Mouse (Mus musculus) myocyte (in vitro differentiated cells): ENCODE measurements around the gene Synpo2. TPM values are rescaled to one million over a fixed set of nuclear protein-coding genes. Genes with fewer than 3 reads are reported as not detected.

Experiments
- H3K27me3 ChIP-seq: one replicate; pipeline ENCODE4 v1.6.1; 2011; ENCODE audit not compliant: control insufficient read depth, insufficient read depth, insufficient read length
- H3K36me3 ChIP-seq: one replicate; pipeline ENCODE4 v1.6.1; 2011; ENCODE audit not compliant: control insufficient read depth, insufficient read depth
- H3K4me2 ChIP-seq: one replicate; pipeline ENCODE4 v1.6.1; 2011; ENCODE audit warnings: low read depth, control low read depth
- H3K4me3 ChIP-seq: one replicate; pipeline ENCODE4 v1.5.1; 2011; ENCODE audit warnings: mild to moderate bottlenecking, control low read depth, moderate library complexity
- H3K79me2 ChIP-seq: one replicate; pipeline ENCODE4 v1.6.1; 2011; ENCODE audit not compliant: control insufficient read depth, insufficient read depth
- H3ac ChIP-seq: one replicate; pipeline ENCODE4 v1.6.1; 2011; ENCODE audit not compliant: control insufficient read depth, insufficient read length
- CEBPB ChIP-seq: IDR thresholded peaks from 2 replicates; pipeline ENCODE4 v1.6.1; 2011; ENCODE audit warnings: mild to moderate bottlenecking, moderate library complexity; ENCODE audit not compliant: poor library complexity, insufficient read depth, severe bottlenecking
- E2F4 ChIP-seq: IDR thresholded peaks from one replicate; pipeline ENCODE4 v1.6.1; 2011; ENCODE audit warnings: mild to moderate bottlenecking, control low read depth, moderate library complexity; ENCODE audit not compliant: insufficient read depth
- MAX ChIP-seq: IDR thresholded peaks from one replicate; pipeline ENCODE4 v1.6.1; 2011; ENCODE audit warnings: low read depth, mild to moderate bottlenecking, control low read depth
- MYOD1 ChIP-seq, 3 experiments: IDR thresholded peaks; one replicate each; pipeline ENCODE4 v1.6.1; 2011; ENCODE audit warnings: control low read depth in 2 of 3, low read depth in 2 of 3, mild to moderate bottlenecking in 2 of 3, moderate library complexity in 1 of 3; ENCODE audit not compliant: insufficient read length in 2 of 3, control insufficient read depth in 1 of 3
- MYOG ChIP-seq, 3 experiments: IDR thresholded peaks; one replicate each; pipeline ENCODE4 v1.6.1; 2011; ENCODE audit warnings: control low read depth in 2 of 3, low read depth in 2 of 3, mild to moderate bottlenecking in 2 of 3; ENCODE audit not compliant: insufficient read length in 2 of 3, control insufficient read depth in 1 of 3, insufficient read depth in 1 of 3
- POLR2A ChIP-seq: IDR thresholded peaks from one replicate; pipeline ENCODE4 v1.6.1; 2011; ENCODE audit warnings: low read depth, mild to moderate bottlenecking, control low read depth, moderate library complexity; ENCODE audit not compliant: insufficient read length
- POLR2AphosphoS2 ChIP-seq: IDR thresholded peaks from one replicate; pipeline ENCODE4 v1.6.1; 2011; ENCODE audit warnings: low read depth, control low read depth; ENCODE audit not compliant: insufficient read length
- REST ChIP-seq: IDR thresholded peaks from one replicate; pipeline ENCODE4 v1.6.1; 2011; ENCODE audit warnings: mild to moderate bottlenecking, control low read depth, moderate library complexity; ENCODE audit not compliant: insufficient read depth, insufficient read length
- SRF ChIP-seq: IDR thresholded peaks from one replicate; pipeline ENCODE4 v1.6.1; 2011; ENCODE audit warnings: low read depth; ENCODE audit not compliant: control insufficient read depth, insufficient read length
- TCF12 ChIP-seq: IDR thresholded peaks from one replicate; pipeline ENCODE4 v1.6.1; 2011; ENCODE audit warnings: mild to moderate bottlenecking, control low read depth; ENCODE audit not compliant: poor library complexity, insufficient read depth, severe bottlenecking
- TCF3 ChIP-seq: IDR thresholded peaks from one replicate; pipeline ENCODE4 v1.6.1; 2011; ENCODE audit warnings: low read depth, control low read depth; ENCODE audit not compliant: insufficient read length
- USF1 ChIP-seq: IDR thresholded peaks from one replicate; pipeline ENCODE4 v1.6.1; 2011; ENCODE audit warnings: low read depth, mild to moderate bottlenecking, control low read depth, moderate library complexity
- polyA plus RNA-seq: library from polyadenylated mRNA; unstranded; fragments of >200 nt; fragmentation: generic; extraction: Trizol; gene quantifications from one replicate; pipeline ENCODE4 v1.2.1, GENCODE M21; 2012; ENCODE audit warnings: missing spikeins

The Synpo2 gene
- polyA plus RNA-seq, 1 experiment, result 24.4 TPM

GRCm38 (mm10) chr3:123173553-123174378, 62.2 kb downstream of the Synpo2 start:
- Histone ChIP-seq H3K36me3 (no peaks in the 10 kb centered on the region), H3K79me2 (no peaks in the 10 kb centered on the region), H3ac (no peak overlapping the region), H3K27me3 (no peaks in the 10 kb centered on the region), H3K4me3 (no peak overlapping the region), H3K4me2 (peak overlapping the region; percentile 5)
- TF ChIP-seq CEBPB (no peak), MYOG (IDR thresholded peaks at IDR 0.05; ENCODE audit: control insufficient read depth in 1 of 3, insufficient read depth in 1 of 3, insufficient read length in 2 of 3, low read depth in 2 of 3) (peak in 1 of 3 experiments; percentile 37), POLR2AphosphoS2 (no peak), MYOD1 (IDR thresholded peaks at IDR 0.05; ENCODE audit: control insufficient read depth in 1 of 3, insufficient read length in 2 of 3, low read depth in 2 of 3) (peak in 1 of 3 experiments; percentile 11)

DNA sequence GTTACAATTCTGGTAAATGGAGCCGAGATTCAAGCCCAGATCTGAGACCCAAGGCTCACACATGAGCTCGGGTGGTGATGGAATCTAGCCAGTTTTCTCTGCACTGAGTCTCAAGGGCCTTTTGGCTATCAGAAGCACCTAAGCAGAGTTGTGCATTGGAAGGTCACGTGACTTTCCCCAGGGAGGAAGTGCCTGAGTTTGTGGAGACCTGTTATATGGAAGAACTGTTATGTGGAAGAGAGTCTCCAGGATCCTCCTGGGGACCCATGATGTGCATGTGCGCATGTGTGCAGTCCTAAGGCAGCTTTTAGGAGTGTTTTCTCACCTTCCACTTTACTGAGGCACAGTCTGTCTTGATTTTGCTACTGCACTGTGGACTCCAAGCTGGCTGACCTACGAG, 63.8 kb downstream of the Synpo2 start:
- no peak overlapping the region for H3K4me3 ChIP-seq
- no peak for TF ChIP-seq MYOD1 (IDR thresholded peaks at IDR 0.05; ENCODE audit: control insufficient read depth in 1 of 3, insufficient read length in 2 of 3, low read depth in 2 of 3)
- TF ChIP-seq POLR2A, result no peak
- TF ChIP-seq TCF3, result no peak
- no peak for TF ChIP-seq POLR2AphosphoS2
- no peak for TF ChIP-seq MAX
- no peak for TF ChIP-seq SRF
- no peak for TF ChIP-seq TCF12
- TF ChIP-seq CEBPB, result no peak
- no peak for TF ChIP-seq REST
- no peak for TF ChIP-seq USF1
- no peak for TF ChIP-seq E2F4
- no peak for TF ChIP-seq MYOG (IDR thresholded peaks at IDR 0.05; ENCODE audit: control insufficient read depth in 1 of 3, insufficient read depth in 1 of 3, insufficient read length in 2 of 3, low read depth in 2 of 3)

GRCm38 (mm10) chr3:123169398-123169797, 66.6 kb downstream of the Synpo2 start:
- Histone ChIP-seq H3K4me3 (no peak overlapping the region), H3ac (no peak overlapping the region), H3K36me3 (no peaks in the 10 kb centered on the region), H3K27me3 (no peaks in the 10 kb centered on the region), H3K79me2 (no peaks in the 10 kb centered on the region), H3K4me2 (no peak overlapping the region)
- no peak for TF ChIP-seq CEBPB
- no peak for TF ChIP-seq REST
- no peak for TF ChIP-seq MYOG (IDR thresholded peaks at IDR 0.05; ENCODE audit: control insufficient read depth in 1 of 3, insufficient read depth in 1 of 3, insufficient read length in 2 of 3, low read depth in 2 of 3)
- TF ChIP-seq TCF3, result no peak

More for the DNA sequence above, 63.8 kb downstream of the Synpo2 start:
- no peaks in the 10 kb centered on the region for H3K79me2 ChIP-seq
- no peaks in the 10 kb centered on the region for H3K27me3 ChIP-seq
- no peak overlapping the region for H3ac ChIP-seq
- no peak overlapping the region for H3K4me2 ChIP-seq
- H3K36me3 ChIP-seq, result no peaks in the 10 kb centered on the region

DNA sequence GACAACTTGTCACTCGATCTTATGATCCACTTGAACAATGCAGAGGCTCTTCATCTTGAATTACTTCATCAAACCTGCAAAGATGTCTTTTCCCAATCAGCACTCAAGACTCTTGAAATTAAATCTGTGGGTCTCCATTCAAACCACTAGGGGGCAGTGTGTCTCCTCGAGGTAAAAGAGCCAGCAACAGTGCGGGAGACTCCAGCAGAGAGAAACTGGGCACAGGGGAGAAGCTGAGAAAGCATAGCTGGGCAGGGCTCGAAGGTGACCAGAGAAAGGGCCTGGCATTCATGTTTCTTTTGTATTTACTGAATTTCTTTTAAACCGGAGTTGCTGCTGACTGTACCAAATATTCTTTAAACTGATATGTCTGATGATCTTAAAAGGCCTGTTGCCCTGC, 67.1 kb downstream of the Synpo2 start:
- Histone ChIP-seq H3K4me2 (no peak overlapping the region), H3K4me3 (no peak overlapping the region), H3K27me3 (no peaks in the 10 kb centered on the region), H3K79me2 (no peaks in the 10 kb centered on the region), H3K36me3 (no peaks in the 10 kb centered on the region), H3ac (no peak overlapping the region)
- TF ChIP-seq MYOD1 (IDR thresholded peaks at IDR 0.05; ENCODE audit: control insufficient read depth in 1 of 3, insufficient read length in 2 of 3, low read depth in 2 of 3) (no peak), REST (no peak), MAX (no peak), TCF12 (no peak), MYOG (IDR thresholded peaks at IDR 0.05; ENCODE audit: control insufficient read depth in 1 of 3, insufficient read depth in 1 of 3, insufficient read length in 2 of 3, low read depth in 2 of 3) (no peak), CEBPB (no peak), E2F4 (no peak), POLR2AphosphoS2 (no peak), POLR2A (no peak), SRF (no peak), TCF3 (no peak), USF1 (no peak)

GRCm38 (mm10) chr3:123166450-123166849, 69.5 kb downstream of the Synpo2 start:
- Histone ChIP-seq H3K36me3 (no peaks in the 10 kb centered on the region), H3ac (no peak overlapping the region), H3K27me3 (no peaks in the 10 kb centered on the region), H3K4me3 (no peak overlapping the region), H3K79me2 (no peaks in the 10 kb centered on the region), H3K4me2 (no peak overlapping the region)
- no peak for TF ChIP-seq REST
- no peak for TF ChIP-seq SRF
- no peak for TF ChIP-seq CEBPB
- no peak for TF ChIP-seq TCF3
- TF ChIP-seq MAX, result no peak
- no peak for TF ChIP-seq E2F4
- TF ChIP-seq TCF12, result no peak
- no peak for TF ChIP-seq MYOG (IDR thresholded peaks at IDR 0.05; ENCODE audit: control insufficient read depth in 1 of 3, insufficient read depth in 1 of 3, insufficient read length in 2 of 3, low read depth in 2 of 3)
- no peak for TF ChIP-seq USF1
- TF ChIP-seq POLR2A, result no peak
- TF ChIP-seq POLR2AphosphoS2, result no peak
- no peak for TF ChIP-seq MYOD1 (IDR thresholded peaks at IDR 0.05; ENCODE audit: control insufficient read depth in 1 of 3, insufficient read length in 2 of 3, low read depth in 2 of 3)
